Mouse (Mus musculus): Measurements from ENCODE around the gene Ppp1r13b. TPM values are rescaled to one million over a fixed set of nuclear protein-coding genes. Genes with fewer than 3 reads are reported as not detected.
A peak's percentile ranks its signal among the peaks of the same experiment; 100 is the strongest.

Gene Ppp1r13b
- polyA plus RNA-seq, 1 experiment from 2014 or later: 8.1 TPM

- Histone ChIP-seq H3K36me3 (peaks cover 18% of the 10 kb centered on the region), H3K9ac (no peak overlapping the region), H3K9me3 (replicated peaks) (no peaks in the 10 kb centered on the region), H3K27me3 (replicated peaks) (no peaks in the 10 kb centered on the region), H3K4me2 (no peak overlapping the region), H3K4me1 (peaks cover 4% of the 10 kb centered on the region), H3K27ac (no peak overlapping the region), H3K4me3 (no peak overlapping the region)
- WGBS (ENCODE audit: insufficient replicate concordance): 54% methylated on average over 5 of the region's 5 CpGs
- no peak for ATAC-seq
These were observed 35.8 kb downstream of the Ppp1r13b start for GRCm38 (mm10) chr12:111872079-111872478.

- no peaks in the 10 kb centered on the region for H3K27me3 ChIP-seq (replicated peaks)
- no peak overlapping the region for H3K9ac ChIP-seq
- H3K36me3 ChIP-seq: peaks cover 18% of the 10 kb centered on the region
- no peak for ATAC-seq
- peaks cover 2% of the 10 kb centered on the region for H3K4me1 ChIP-seq
- H3K9me3 ChIP-seq (replicated peaks): no peaks in the 10 kb centered on the region
- H3K27ac ChIP-seq: no peak overlapping the region
- H3K4me2 ChIP-seq: no peak overlapping the region
- H3K4me3 ChIP-seq: no peak overlapping the region
- WGBS (ENCODE audit: insufficient replicate concordance): 79% methylated on average over 7 of the region's 7 CpGs
These were observed 37.1 kb downstream of the Ppp1r13b start for GRCm38 (mm10) chr12:111870811-111871210.

GRCm38 (mm10) chr12:111869806-111870205, 38.1 kb downstream of the Ppp1r13b start:
- 79% methylated on average over 1 of the region's 1 CpGs for WGBS (ENCODE audit: insufficient replicate concordance)
- Histone ChIP-seq H3K36me3 (peaks cover 21% of the 10 kb centered on the region), H3K4me2 (no peak overlapping the region), H3K9me3 (replicated peaks) (no peaks in the 10 kb centered on the region), H3K4me1 (no peaks in the 10 kb centered on the region), H3K27ac (no peak overlapping the region), H3K9ac (no peak overlapping the region), H3K27me3 (replicated peaks) (no peaks in the 10 kb centered on the region), H3K4me3 (no peak overlapping the region)
- no peak for ATAC-seq

GRCm38 (mm10) chr12:111864206-111864824, 43.6 kb downstream of the Ppp1r13b start:
- H3K36me3 ChIP-seq: peaks cover 19% of the 10 kb centered on the region
- no peaks in the 10 kb centered on the region for H3K9me3 ChIP-seq (replicated peaks)
- ATAC-seq: no peak
- 91% methylated on average over 4 of the region's 4 CpGs for WGBS (ENCODE audit: insufficient replicate concordance)
- H3K4me1 ChIP-seq: no peaks in the 10 kb centered on the region
- H3K27me3 ChIP-seq (replicated peaks): no peaks in the 10 kb centered on the region
- no peak overlapping the region for H3K4me2 ChIP-seq
- no peak overlapping the region for H3K27ac ChIP-seq
- no peak overlapping the region for H3K9ac ChIP-seq
- H3K4me3 ChIP-seq: no peak overlapping the region

GRCm38 (mm10) chr12:111855448-111855847, 52.5 kb downstream of the Ppp1r13b start:
- no peaks in the 10 kb centered on the region for H3K4me1 ChIP-seq
- H3K27ac ChIP-seq: no peak overlapping the region
- no peaks in the 10 kb centered on the region for H3K9me3 ChIP-seq (replicated peaks)
- no peaks in the 10 kb centered on the region for H3K27me3 ChIP-seq (replicated peaks)
- H3K9ac ChIP-seq: no peak overlapping the region
- peaks cover 18% of the 10 kb centered on the region for H3K36me3 ChIP-seq
- no peak overlapping the region for H3K4me3 ChIP-seq
- H3K4me2 ChIP-seq: no peak overlapping the region
- WGBS (ENCODE audit: insufficient replicate concordance): 90% methylated on average over 2 of the region's 2 CpGs
- ATAC-seq: no peak

GRCm38 (mm10) chr12:111853546-111853945, 54.4 kb downstream of the Ppp1r13b start:
- H3K9me3 ChIP-seq (replicated peaks): no peaks in the 10 kb centered on the region
- WGBS (ENCODE audit: insufficient replicate concordance): 67% methylated on average over 4 of the region's 4 CpGs
- peaks cover under 1% of the 10 kb centered on the region; the same call in 1 of the 2 replicates for H3K4me1 ChIP-seq
- no peaks in the 10 kb centered on the region for H3K27me3 ChIP-seq (replicated peaks)
- no peak overlapping the region for H3K27ac ChIP-seq
- H3K4me2 ChIP-seq: no peak overlapping the region
- no peak overlapping the region for H3K9ac ChIP-seq
- H3K4me3 ChIP-seq: no peak overlapping the region
- H3K36me3 ChIP-seq: peaks cover 19% of the 10 kb centered on the region; the same call in 1 of the 2 replicates
- ATAC-seq: no peak

- no peak overlapping the region for H3K4me3 ChIP-seq
- no peaks in the 10 kb centered on the region for H3K27me3 ChIP-seq (replicated peaks)
- H3K9ac ChIP-seq: no peak overlapping the region
- H3K4me2 ChIP-seq: no peak overlapping the region
- peaks cover 16% of the 10 kb centered on the region; the same call in 1 of the 2 replicates for H3K36me3 ChIP-seq
- ATAC-seq: no peak
- peaks cover 6% of the 10 kb centered on the region; the same call in 1 of the 2 replicates for H3K4me1 ChIP-seq
- H3K27ac ChIP-seq: no peak overlapping the region
- 71% methylated on average over 10 of the region's 10 CpGs for WGBS (ENCODE audit: insufficient replicate concordance)
- H3K9me3 ChIP-seq (replicated peaks): no peaks in the 10 kb centered on the region
These were observed 54.9 kb downstream of the Ppp1r13b start for GRCm38 (mm10) chr12:111853011-111853436.

GRCm38 (mm10) chr12:111851745-111852144, 56.2 kb downstream of the Ppp1r13b start:
- no peaks in the 10 kb centered on the region for H3K27me3 ChIP-seq (replicated peaks)
- 73% methylated on average over 5 of the region's 5 CpGs for WGBS (ENCODE audit: insufficient replicate concordance)
- no peak for ATAC-seq

GRCm38 (mm10) chr12:111851235-111851634, 56.7 kb downstream of the Ppp1r13b start:
- peaks cover 10% of the 10 kb centered on the region; the same call in 1 of the 2 replicates for H3K4me1 ChIP-seq
- peaks cover 8% of the 10 kb centered on the region; the same call in 1 of the 2 replicates for H3K36me3 ChIP-seq
- no peaks in the 10 kb centered on the region for H3K9me3 ChIP-seq (replicated peaks)
- no peak overlapping the region for H3K27ac ChIP-seq
- no peaks in the 10 kb centered on the region for H3K27me3 ChIP-seq (replicated peaks)
- WGBS (ENCODE audit: insufficient replicate concordance): 62% methylated on average over 2 of the region's 2 CpGs
- no peak overlapping the region for H3K4me3 ChIP-seq
- H3K9ac ChIP-seq: no peak overlapping the region
- H3K4me2 ChIP-seq: no peak overlapping the region
- no peak for ATAC-seq

More at GRCm38 (mm10) chr12:111851745-111852144, 56.2 kb downstream of the Ppp1r13b start:
- no peaks in the 10 kb centered on the region for H3K9me3 ChIP-seq (replicated peaks)
- H3K4me1 ChIP-seq: peaks cover 8% of the 10 kb centered on the region; the same call in 1 of the 2 replicates
- H3K4me3 ChIP-seq: no peak overlapping the region
- H3K36me3 ChIP-seq: peaks cover 9% of the 10 kb centered on the region; the same call in 1 of the 2 replicates
- H3K4me2 ChIP-seq: no peak overlapping the region
- H3K9ac ChIP-seq: no peak overlapping the region
- no peak overlapping the region for H3K27ac ChIP-seq

- H3K27ac ChIP-seq: 0 out of 2 replicates have a peak overlapping the region, but pooled peaks have one; percentile 11
- 0 out of 2 replicates have a peak, but pooled peaks have one; percentile 32 for ATAC-seq
- 74% methylated on average over 9 of the region's 9 CpGs for WGBS (ENCODE audit: insufficient replicate concordance)
These were observed 59.6 kb downstream of the Ppp1r13b start for GRCm38 (mm10) chr12:111848300-111848798.

GRCm38 (mm10) chr12:111846815-111847214, 61.1 kb downstream of the Ppp1r13b start:
- 82% methylated on average over 10 of the region's 10 CpGs for WGBS (ENCODE audit: insufficient replicate concordance)
- H3K36me3 ChIP-seq: peaks cover 13% of the 10 kb centered on the region
- H3K9me3 ChIP-seq (replicated peaks): no peaks in the 10 kb centered on the region
- peaks cover 22% of the 10 kb centered on the region for H3K4me1 ChIP-seq
- no peak overlapping the region for H3K4me2 ChIP-seq
- no peak for ATAC-seq
- no peak overlapping the region for H3K9ac ChIP-seq
- H3K27ac ChIP-seq: no peak overlapping the region
- H3K27me3 ChIP-seq (replicated peaks): no peaks in the 10 kb centered on the region
- no peak overlapping the region for H3K4me3 ChIP-seq

More at GRCm38 (mm10) chr12:111848300-111848798, 59.6 kb downstream of the Ppp1r13b start:
- Histone ChIP-seq H3K4me1 (peaks cover 10% of the 10 kb centered on the region; the same call in 1 of the 2 replicates), H3K9ac (no peak overlapping the region), H3K27me3 (replicated peaks) (no peaks in the 10 kb centered on the region), H3K4me3 (no peak overlapping the region), H3K4me2 (no peak overlapping the region), H3K36me3 (peaks cover 5% of the 10 kb centered on the region; the same call in 1 of the 2 replicates), H3K9me3 (replicated peaks) (no peaks in the 10 kb centered on the region)

- ATAC-seq: no peak
- no peak overlapping the region for H3K4me2 ChIP-seq
- no peak overlapping the region for H3K9ac ChIP-seq
- 84% methylated on average over 4 of the region's 4 CpGs for WGBS (ENCODE audit: insufficient replicate concordance)
- no peak overlapping the region for H3K4me3 ChIP-seq
- H3K27me3 ChIP-seq (replicated peaks): no peaks in the 10 kb centered on the region
- H3K9me3 ChIP-seq (replicated peaks): no peaks in the 10 kb centered on the region
- H3K4me1 ChIP-seq: peaks cover 22% of the 10 kb centered on the region
- no peak overlapping the region for H3K27ac ChIP-seq
- H3K36me3 ChIP-seq: peaks cover 16% of the 10 kb centered on the region
These were observed 62.0 kb downstream of the Ppp1r13b start for GRCm38 (mm10) chr12:111845953-111846352.
